Mouse (Mus musculus) midbrain, embryonic 16.5 days (tissue): ENCODE results near the gene Pofut2. TPM values are rescaled to one million over a fixed set of nuclear protein-coding genes. Genes with fewer than 3 reads are reported as not detected.

Experiments
- ATAC-seq: fragments of 200-750 bp; cut with Nextera tagmentation; 2 replicates; pipeline ENCODE4 v1.8.0; 2017; ENCODE audit warnings: moderate TSS enrichment
- H3K27ac ChIP-seq: fragments of 300-500 bp; sonication (generic); 2 replicates; pipeline ENCODE4 v1.5.1; 2014; ENCODE audit warnings: mild to moderate bottlenecking, low read length, mixed read lengths
- H3K27me3 ChIP-seq: fragments of 300-500 bp; sonication (generic); 2 replicates; pipeline ENCODE4 v1.6.1; 2014; ENCODE audit warnings: low read depth, low read length, mixed read lengths; ENCODE audit not compliant: control insufficient read depth, insufficient read depth
- H3K36me3 ChIP-seq: fragments of 300-500 bp; sonication (generic); 2 replicates; pipeline ENCODE4 v1.6.1; 2014; ENCODE audit warnings: mild to moderate bottlenecking, low read length, moderate library complexity, mixed read lengths; ENCODE audit not compliant: control insufficient read depth, insufficient read depth
- H3K4me1 ChIP-seq: fragments of 300-500 bp; sonication (generic); 2 replicates; pipeline ENCODE4 v1.6.1; 2014; ENCODE audit warnings: mild to moderate bottlenecking, low read length, mixed read lengths; ENCODE audit not compliant: control insufficient read depth, insufficient read depth
- H3K4me2 ChIP-seq: fragments of 300-500 bp; sonication (generic); 2 replicates; pipeline ENCODE4 v1.6.1; 2014; ENCODE audit warnings: mild to moderate bottlenecking, low read length, mixed read lengths
- H3K4me3 ChIP-seq: fragments of 300-500 bp; sonication (generic); 2 replicates; pipeline ENCODE4 v1.5.1; 2014; ENCODE audit warnings: low read depth, mild to moderate bottlenecking, low read length, moderate library complexity, mixed read lengths
- H3K9ac ChIP-seq: fragments of 300-500 bp; sonication (generic); 2 replicates; pipeline ENCODE4 v1.6.1; 2014; ENCODE audit warnings: low read depth, low read length, mixed read lengths
- H3K9me3 ChIP-seq: fragments of 300-500 bp; sonication (generic); replicated peaks from 2 replicates; pipeline ENCODE4 v1.6.1; 2014; ENCODE audit warnings: mild to moderate bottlenecking, low read length, mixed read lengths; ENCODE audit not compliant: control insufficient read depth, poor library complexity, severe bottlenecking
- WGBS: fragments of 180-500 bp; shearing (Covaris S2); extraction: QIAGEN DNeasy Blood & Tissue Kit; methylation state at CpG from one replicate; pipeline ENCODE4 v1.1.7; 2014; 5-methylcytosine and 5-hydroxymethylcytosine counted together
- polyA plus RNA-seq: library from polyadenylated mRNA; unstranded; fragments of >200 nt; fragmentation: Nextera tagmentation; extraction: Ambion mirVana; gene quantifications from 2 replicates; pipeline ENCODE4 v1.2.1, GENCODE M21; 2015

The Pofut2 gene
- 51.5 and 52.5 TPM in 2 replicates for polyA plus RNA-seq

DNA sequence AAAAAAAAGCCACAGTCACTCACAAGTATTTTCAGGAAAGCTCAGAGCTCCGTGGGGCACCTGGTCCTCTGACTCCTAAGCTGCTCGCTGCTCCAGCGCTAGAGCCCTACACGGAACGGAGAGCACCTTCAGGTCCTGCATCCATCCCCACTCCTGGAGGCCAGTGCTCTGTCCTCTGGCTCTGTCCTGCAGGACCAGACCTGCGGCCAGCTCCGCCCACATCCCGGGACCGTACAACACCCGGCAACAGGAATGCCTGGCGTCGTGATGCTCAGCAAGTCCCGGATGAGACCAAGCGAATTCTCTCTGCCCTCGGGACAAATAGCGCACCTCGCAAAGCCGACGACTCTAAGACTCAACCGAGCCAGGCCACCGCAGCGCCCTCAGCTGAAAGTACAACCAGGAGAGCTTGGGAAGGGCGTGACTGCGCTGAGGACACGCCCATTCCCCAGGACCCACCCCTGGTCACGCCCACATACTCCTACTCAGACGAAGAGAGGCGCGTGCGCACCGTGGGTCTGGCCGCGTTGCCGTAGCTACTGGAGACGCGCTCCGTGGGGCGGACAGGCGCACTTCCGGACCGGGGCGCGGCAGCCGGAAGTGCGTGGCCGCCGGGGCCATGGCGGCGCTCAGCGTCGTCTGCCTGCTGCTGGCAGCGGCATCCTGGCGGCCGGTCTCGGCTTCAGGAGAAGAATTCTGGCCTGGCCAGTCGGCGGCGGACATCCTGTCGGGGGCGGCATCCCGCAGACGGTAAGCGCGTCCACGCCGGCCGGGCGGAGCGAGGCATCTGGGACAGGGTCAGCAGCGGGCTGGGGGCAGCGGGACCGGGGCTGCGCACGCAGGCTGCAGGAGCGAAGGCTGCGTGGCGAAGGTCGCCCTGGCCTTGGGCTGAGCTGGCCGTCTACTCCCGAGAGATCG lies at the start of gene Pofut2:
Pofut2 (plus strand) TSS at position 515 of the 918 bp plus-strand sequence.
- peak within 1 kb of the TSS; percentile 90 for H3K4me3 ChIP-seq
- no peaks in the 10 kb centered on the region for H3K27me3 ChIP-seq
- peak within 1 kb of the TSS; percentile 96 for H3K4me2 ChIP-seq
- ATAC-seq, result peak; percentile 99
- peak within 1 kb of the TSS; percentile 95 for H3K9ac ChIP-seq
- peak within 1 kb of the TSS; percentile 91 for H3K27ac ChIP-seq
- peaks cover 21% of the 10 kb centered on the region for H3K4me1 ChIP-seq
- no peaks in the 10 kb centered on the region for H3K9me3 ChIP-seq
- under 1% methylated on average over 79 of the region's 81 CpGs for WGBS
- H3K36me3 ChIP-seq, result peaks cover 14% of the 10 kb centered on the region; the same call in 1 of the 2 replicates

GRCm38 (mm10) chr10:77209261-77209660 lies 49.8 kb upstream of the Pofut2 start:
- H3K9ac ChIP-seq, result no peak overlapping the region
- no peak overlapping the region for H3K4me3 ChIP-seq
- 56% methylated on average over 5 of the region's 5 CpGs for WGBS
- no peak overlapping the region for H3K27ac ChIP-seq
- H3K4me1 ChIP-seq, result peaks cover 2% of the 10 kb centered on the region; the same call in 1 of the 2 replicates
- ATAC-seq, result no peak
- no peak overlapping the region for H3K4me2 ChIP-seq
- no peaks in the 10 kb centered on the region for H3K27me3 ChIP-seq
- H3K36me3 ChIP-seq, result no peaks in the 10 kb centered on the region
- H3K9me3 ChIP-seq, result no peaks in the 10 kb centered on the region

DNA sequence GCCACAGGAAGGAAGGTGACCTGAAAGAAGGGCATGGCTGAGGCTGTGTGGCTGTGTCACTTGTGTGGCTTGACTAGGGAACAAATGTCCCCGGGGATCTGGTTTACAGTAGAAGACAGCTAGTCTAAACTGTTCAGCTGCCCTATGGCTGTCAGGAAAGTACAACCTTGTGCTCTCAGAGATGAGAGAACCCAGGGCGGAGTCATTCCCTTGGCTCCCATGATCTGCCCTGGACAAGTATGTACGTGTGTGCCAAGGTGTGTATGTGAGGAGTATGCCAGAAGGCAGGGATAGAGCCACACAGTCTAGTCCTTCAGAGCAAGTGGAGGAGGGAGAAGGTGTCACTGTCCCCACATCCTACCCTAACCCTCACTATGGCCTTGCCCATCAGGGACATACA lies 48.4 kb upstream of the Pofut2 start:
- ATAC-seq, result no peak
- no peak overlapping the region for H3K9ac ChIP-seq
- peaks cover 4% of the 10 kb centered on the region; the same call in 1 of the 2 replicates for H3K4me1 ChIP-seq
- no peak overlapping the region for H3K4me2 ChIP-seq
- H3K4me3 ChIP-seq, result no peak overlapping the region
- no peaks in the 10 kb centered on the region for H3K27me3 ChIP-seq
- H3K27ac ChIP-seq, result no peak overlapping the region
- no peaks in the 10 kb centered on the region for H3K9me3 ChIP-seq
- 93% methylated on average over 3 of the region's 3 CpGs for WGBS
- H3K36me3 ChIP-seq, result no peaks in the 10 kb centered on the region

GRCm38 (mm10) chr10:77211116-77211570 lies 47.9 kb upstream of the Pofut2 start:
- no peaks in the 10 kb centered on the region for H3K27me3 ChIP-seq
- H3K9ac ChIP-seq, result no peak overlapping the region
- H3K9me3 ChIP-seq, result no peaks in the 10 kb centered on the region
- H3K4me2 ChIP-seq, result no peak overlapping the region
- no peak overlapping the region for H3K4me3 ChIP-seq
- H3K36me3 ChIP-seq, result no peaks in the 10 kb centered on the region
- H3K4me1 ChIP-seq, result peaks cover 6% of the 10 kb centered on the region; the same call in 1 of the 2 replicates
- H3K27ac ChIP-seq, result no peak overlapping the region
- ATAC-seq, result no peak
- 77% methylated on average over 11 of the region's 11 CpGs for WGBS

GRCm38 (mm10) chr10:77212354-77213120 lies 46.5 kb upstream of the Pofut2 start:
- H3K27me3 ChIP-seq, result no peaks in the 10 kb centered on the region
- H3K9ac ChIP-seq, result no peak overlapping the region
- 73% methylated on average over 6 of the region's 6 CpGs for WGBS
- peaks cover 6% of the 10 kb centered on the region; the same call in 1 of the 2 replicates for H3K4me1 ChIP-seq
- ATAC-seq, result no peak
- no peaks in the 10 kb centered on the region for H3K9me3 ChIP-seq
- H3K27ac ChIP-seq, result no peak overlapping the region
- H3K4me2 ChIP-seq, result no peak overlapping the region
- no peaks in the 10 kb centered on the region for H3K36me3 ChIP-seq
- H3K4me3 ChIP-seq, result no peak overlapping the region

GRCm38 (mm10) chr10:77213483-77213882 lies 45.5 kb upstream of the Pofut2 start:
- no peak for ATAC-seq
- 94% methylated on average over 5 of the region's 5 CpGs for WGBS
- Histone ChIP-seq H3K27me3 (no peaks in the 10 kb centered on the region), H3K36me3 (no peaks in the 10 kb centered on the region), H3K9ac (no peak overlapping the region), H3K4me2 (no peak overlapping the region), H3K9me3 (no peaks in the 10 kb centered on the region), H3K4me1 (peaks cover 6% of the 10 kb centered on the region; the same call in 1 of the 2 replicates), H3K4me3 (no peak overlapping the region), H3K27ac (no peak overlapping the region)

DNA sequence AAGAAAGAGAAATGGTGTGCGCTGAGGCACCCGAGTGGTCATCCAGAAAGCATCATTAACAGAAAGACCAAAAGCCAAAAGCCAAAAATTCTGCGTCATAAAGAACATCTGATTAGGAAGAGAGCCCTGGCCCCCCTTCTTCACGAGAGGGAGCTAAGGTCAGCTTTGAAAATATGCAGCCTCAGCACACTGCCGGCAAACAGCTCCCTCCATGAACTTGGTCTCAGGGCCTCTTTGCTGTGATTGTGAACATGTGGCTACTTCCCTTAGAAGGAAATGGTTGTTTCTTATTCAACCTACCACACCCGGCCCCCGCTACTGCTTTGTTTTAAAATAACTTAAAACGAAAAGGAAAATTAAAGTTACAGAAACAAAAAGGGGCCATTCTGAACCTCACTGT lies 44.4 kb upstream of the Pofut2 start:
- H3K27me3 ChIP-seq, result no peaks in the 10 kb centered on the region
- peaks cover 6% of the 10 kb centered on the region; the same call in 1 of the 2 replicates for H3K4me1 ChIP-seq
- no peaks in the 10 kb centered on the region for H3K9me3 ChIP-seq
- H3K27ac ChIP-seq, result no peak overlapping the region
- WGBS, result 75% methylated on average over 8 of the region's 8 CpGs
- ATAC-seq, result no peak
- H3K36me3 ChIP-seq, result no peaks in the 10 kb centered on the region
- H3K4me3 ChIP-seq, result no peak overlapping the region
- H3K9ac ChIP-seq, result no peak overlapping the region
- H3K4me2 ChIP-seq, result no peak overlapping the region

GRCm38 (mm10) chr10:77215641-77216040 lies 43.4 kb upstream of the Pofut2 start:
- WGBS, result 65% methylated on average over 4 of the region's 4 CpGs
- H3K27me3 ChIP-seq, result no peaks in the 10 kb centered on the region
- no peaks in the 10 kb centered on the region for H3K9me3 ChIP-seq

More at GRCm38 (mm10) chr10:77215641-77216040, 43.4 kb upstream of the Pofut2 start:
- no peak overlapping the region for H3K4me3 ChIP-seq
- no peak overlapping the region for H3K9ac ChIP-seq
- peaks cover 6% of the 10 kb centered on the region; the same call in 1 of the 2 replicates for H3K4me1 ChIP-seq
- H3K4me2 ChIP-seq, result no peak overlapping the region
- no peak for ATAC-seq
- H3K36me3 ChIP-seq, result no peaks in the 10 kb centered on the region
- no peak overlapping the region for H3K27ac ChIP-seq
